Mouse (Mus musculus): ENCODE data around the gene Serp2.

GRCm38 (mm10) chr14:76507357-76507756, 49.3 kb downstream of the Serp2 start:
- TF ChIP-seq CTCF (IDR thresholded peaks at IDR 0.05; ENCODE audit: insufficient read depth, low read depth, low read length) = no peak
- TF ChIP-seq POLR2A (IDR thresholded peaks at IDR 0.05; ENCODE audit: insufficient read depth, low read depth, low read length) = no peak

Measured in olfactory bulb, adult 2 months (tissue).